Mouse (Mus musculus) neural tube, embryonic 10.5 days (tissue): ENCODE results near the gene Ercc8.

Experiments used
- DNase-seq: peaks from one replicate; pipeline ENCODE4 v3.0.0-alpha.2; 2017; ENCODE audit warnings: low spot score; ENCODE audit errors: extremely low spot score

The Ercc8 gene

DNA sequence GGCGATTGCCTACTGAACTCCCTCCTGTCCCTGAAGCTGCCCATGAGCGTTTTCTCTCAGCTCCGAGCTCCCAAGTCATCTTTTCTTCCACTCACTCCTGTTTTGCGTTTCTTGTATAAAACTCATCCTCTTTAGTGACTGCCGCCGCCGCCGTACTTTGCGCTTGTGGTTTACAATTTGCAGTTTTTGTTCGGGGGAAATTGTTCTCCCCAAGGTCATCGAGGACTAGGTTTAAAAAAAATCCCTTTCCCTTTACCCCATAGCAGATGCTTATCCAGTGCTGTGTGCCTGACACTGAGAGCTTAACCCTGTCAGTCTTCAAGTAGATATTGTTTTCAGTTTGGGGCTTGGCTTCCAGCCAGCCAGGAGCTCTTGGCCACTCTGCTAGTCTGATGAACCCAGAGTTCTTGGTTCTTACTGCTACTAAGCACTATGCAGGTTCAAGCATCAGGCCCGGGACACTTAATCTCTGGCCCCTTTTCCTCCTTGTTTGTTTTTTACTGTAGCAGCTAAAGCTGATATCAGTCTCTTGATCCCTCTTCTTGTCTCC, 56.8 kb downstream of the Ercc8 start:
- peak; percentile 24 for DNase-seq

GRCm38 (mm10) chr13:108219773-108220172, 61.2 kb downstream of the Ercc8 start:
- no peak for DNase-seq

GRCm38 (mm10) chr13:108229191-108229590, 70.7 kb downstream of the Ercc8 start:
- DNase-seq, result no peak

GRCm38 (mm10) chr13:108229634-108230330, 71.3 kb downstream of the Ercc8 start:
- no peak for DNase-seq

GRCm38 (mm10) chr13:108240012-108240411, 81.5 kb downstream of the Ercc8 start:
- DNase-seq, result no peak

DNA sequence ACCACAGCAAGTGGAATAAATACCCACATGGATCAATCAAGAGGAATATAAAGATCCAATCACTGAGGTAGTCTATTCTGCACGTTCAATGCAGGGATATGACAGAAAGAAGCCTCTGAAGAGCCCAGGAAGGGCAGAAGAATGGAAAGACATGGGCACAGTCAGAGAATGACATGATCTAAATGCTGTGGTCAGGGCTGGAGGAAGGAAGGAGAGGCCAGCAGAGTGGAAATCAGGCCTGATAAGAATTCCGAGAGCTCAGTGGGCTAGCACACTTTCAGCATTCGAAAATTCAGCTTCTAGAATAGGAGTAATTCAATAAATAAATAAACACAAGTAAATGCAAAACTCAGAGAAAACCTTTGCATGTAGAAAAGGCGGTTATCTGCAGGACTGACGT, 83.2 kb downstream of the Ercc8 start:
- DNase-seq, result no peak
